Mouse (Mus musculus): ENCODE measurements around the gene Wbp1l. TPM values are rescaled to one million over a fixed set of nuclear protein-coding genes. Genes with fewer than 3 reads are reported as not detected.

Wbp1l gene
- total and polyA plus RNA-seq, 3 experiments: 31.9 to 52.9 (median 41.5) TPM

DNA sequence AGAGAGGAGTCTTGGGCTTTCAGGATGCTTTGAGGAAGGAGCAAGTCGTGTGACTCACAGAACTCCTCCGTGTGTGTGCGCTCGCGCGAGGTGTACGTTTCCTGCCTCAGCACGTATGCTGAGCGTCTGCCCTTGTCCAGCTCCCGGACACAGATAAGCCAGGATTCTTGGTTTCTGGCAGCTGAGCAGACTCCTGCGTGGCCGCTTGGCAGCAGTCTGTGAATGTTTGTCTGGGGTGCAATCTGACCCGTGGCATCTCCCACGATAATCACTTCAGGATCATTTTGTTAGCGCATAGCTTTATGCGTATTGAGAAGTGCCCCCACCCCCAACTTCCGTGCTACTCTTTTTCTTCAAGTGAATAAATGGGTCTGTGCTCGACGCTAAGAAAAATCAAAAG is 20.1 kb downstream of the Wbp1l start:
- H3K4me1 ChIP-seq (ENCODE audit: insufficient read depth, low read depth, low read length): peaks cover 11% of the 10 kb centered on the region; the same call in 1 of the 2 replicates
- H3K27me3 ChIP-seq (ENCODE audit: insufficient read depth, low read length): peaks cover 2% of the 10 kb centered on the region; the same call in 1 of the 2 replicates
- DNase-seq (ENCODE audit: low spot score): no peak
- H3K9me3 ChIP-seq (replicated peaks): no peaks in the 10 kb centered on the region
- peaks cover 99% of the 10 kb centered on the region for H3K36me3 ChIP-seq (replicated peaks)
- ATAC-seq (ENCODE audit: extremely low read depth, insufficient number of reproducible peaks, low FRiP score, poor library complexity, severe bottlenecking): no peak
- TF ChIP-seq GATA1 (IDR thresholded peaks at IDR 0.05; ENCODE audit: borderline replicate concordance, low read length) (no peak), GATA2 (IDR thresholded peaks at IDR 0.05; ENCODE audit: borderline replicate concordance, low read depth, low read length) (no peak), TAL1 (conservative IDR thresholded peaks at IDR 0.05; ENCODE audit: low read depth, low read length) (no peak), POLR2AphosphoS5 (IDR thresholded peaks at IDR 0.05; ENCODE audit: insufficient replicate concordance, low read depth, low read length) (no peak), CTCF (IDR thresholded peaks at IDR 0.05; ENCODE audit: low read depth, low read length) (no peak)
- no peak overlapping the region for H3K4me3 ChIP-seq (ENCODE audit: low read depth, low read length)

- Histone ChIP-seq H3K4me1 (ENCODE audit: insufficient read depth, low read depth, low read length) (peaks cover 7% of the 10 kb centered on the region; the same call in 1 of the 2 replicates), H3K36me3 (replicated peaks) (peaks cover 99% of the 10 kb centered on the region)
- no peak for ATAC-seq (ENCODE audit: extremely low read depth, insufficient number of reproducible peaks, low FRiP score, poor library complexity, severe bottlenecking)
Observed at GRCm38 (mm10) chr19:46619518-46619917, 20.6 kb downstream of the Wbp1l start.

GRCm38 (mm10) chr19:46620016-46620808 is 21.3 kb downstream of the Wbp1l start:
- Histone ChIP-seq H3K4me1 (ENCODE audit: insufficient read depth, low read depth, low read length) (peaks cover 4% of the 10 kb centered on the region; the same call in 1 of the 2 replicates), H3K9me3 (replicated peaks) (no peaks in the 10 kb centered on the region), H3K27me3 (ENCODE audit: insufficient read depth, low read length) (peaks cover 2% of the 10 kb centered on the region; the same call in 1 of the 2 replicates), H3K36me3 (replicated peaks) (peaks cover 99% of the 10 kb centered on the region), H3K4me3 (ENCODE audit: low read depth, low read length) (no peak overlapping the region)
- TF ChIP-seq GATA2 (IDR thresholded peaks at IDR 0.05; ENCODE audit: borderline replicate concordance, low read depth, low read length) (no peak), GATA1 (IDR thresholded peaks at IDR 0.05; ENCODE audit: borderline replicate concordance, low read length) (no peak), TAL1 (conservative IDR thresholded peaks at IDR 0.05; ENCODE audit: low read depth, low read length) (no peak), POLR2AphosphoS5 (IDR thresholded peaks at IDR 0.05; ENCODE audit: insufficient replicate concordance, low read depth, low read length) (no peak), CTCF (IDR thresholded peaks at IDR 0.05; ENCODE audit: low read depth, low read length) (no peak)
- DNase-seq (ENCODE audit: low spot score) (no peak), ATAC-seq (ENCODE audit: extremely low read depth, insufficient number of reproducible peaks, low FRiP score, poor library complexity, severe bottlenecking) (no peak)

More at GRCm38 (mm10) chr19:46619518-46619917, 20.6 kb downstream of the Wbp1l start:
- DNase-seq (ENCODE audit: low spot score): no peak
- Histone ChIP-seq H3K27me3 (ENCODE audit: insufficient read depth, low read length) (peaks cover 2% of the 10 kb centered on the region; the same call in 1 of the 2 replicates), H3K4me3 (ENCODE audit: low read depth, low read length) (no peak overlapping the region), H3K9me3 (replicated peaks) (no peaks in the 10 kb centered on the region)
- TF ChIP-seq POLR2AphosphoS5 (IDR thresholded peaks at IDR 0.05; ENCODE audit: insufficient replicate concordance, low read depth, low read length): no peak
- TF ChIP-seq GATA1 (IDR thresholded peaks at IDR 0.05; ENCODE audit: borderline replicate concordance, low read length): no peak
- TF ChIP-seq GATA2 (IDR thresholded peaks at IDR 0.05; ENCODE audit: borderline replicate concordance, low read depth, low read length): no peak
- no peak for TF ChIP-seq TAL1 (conservative IDR thresholded peaks at IDR 0.05; ENCODE audit: low read depth, low read length)
- TF ChIP-seq CTCF (IDR thresholded peaks at IDR 0.05; ENCODE audit: low read depth, low read length): no peak

DNA sequence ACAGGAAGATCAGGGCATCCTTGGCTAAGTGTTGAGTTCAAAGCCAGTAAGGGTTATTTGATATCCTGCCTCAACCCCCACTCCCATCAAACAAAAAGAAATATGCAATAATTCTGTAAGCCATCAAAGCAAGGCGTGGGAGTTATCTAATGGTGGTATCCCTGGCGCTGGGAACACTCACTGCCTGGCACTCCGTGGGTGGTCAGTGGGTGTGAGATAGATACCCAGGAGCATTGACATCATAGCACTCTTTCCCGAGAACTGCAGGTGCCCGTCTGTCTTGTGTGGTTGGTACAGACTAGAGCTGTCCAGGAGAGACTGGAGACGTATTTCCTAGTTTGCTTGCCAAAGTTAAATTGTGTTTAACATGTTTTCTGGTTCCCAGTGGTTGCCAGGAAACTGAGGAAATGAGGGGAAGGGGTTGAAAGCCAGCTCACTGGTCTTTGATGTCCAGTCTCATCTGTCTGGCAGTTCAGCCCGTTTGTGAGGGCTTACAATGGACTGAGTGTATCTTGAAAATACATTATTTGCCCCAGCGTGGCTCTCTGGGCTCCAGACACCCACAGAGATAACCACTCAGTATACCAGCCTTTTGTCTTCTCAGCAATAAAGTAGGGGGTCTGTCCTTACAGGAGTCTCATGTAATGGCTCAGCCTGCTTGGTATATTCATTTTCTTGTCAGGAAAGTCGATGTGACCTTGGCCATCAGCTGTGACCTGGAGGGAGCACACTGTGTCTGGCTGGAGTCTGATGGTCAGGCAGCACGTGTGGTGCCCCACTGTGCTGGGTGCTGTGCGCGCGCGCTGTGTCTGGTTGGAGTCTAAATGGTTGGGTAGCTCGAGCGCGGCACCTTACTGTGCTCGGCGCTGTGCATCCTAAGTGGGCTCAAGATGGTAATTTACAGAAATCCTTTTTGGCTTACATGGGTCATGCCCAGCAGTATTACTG is 22.6 kb downstream of the Wbp1l start:
- Histone ChIP-seq H3K4me3 (ENCODE audit: low read depth, low read length) (no peak overlapping the region), H3K9me3 (replicated peaks) (no peaks in the 10 kb centered on the region), H3K36me3 (replicated peaks) (peaks cover 94% of the 10 kb centered on the region), H3K27me3 (ENCODE audit: insufficient read depth, low read length) (peaks cover 2% of the 10 kb centered on the region; the same call in 1 of the 2 replicates), H3K4me1 (ENCODE audit: insufficient read depth, low read depth, low read length) (peaks cover 4% of the 10 kb centered on the region; the same call in 1 of the 2 replicates)
- DNase-seq (ENCODE audit: low spot score) (no peak), ATAC-seq (ENCODE audit: extremely low read depth, insufficient number of reproducible peaks, low FRiP score, poor library complexity, severe bottlenecking) (no peak)
- TF ChIP-seq GATA1 (IDR thresholded peaks at IDR 0.05; ENCODE audit: borderline replicate concordance, low read length): no peak
- TF ChIP-seq POLR2AphosphoS5 (IDR thresholded peaks at IDR 0.05; ENCODE audit: insufficient replicate concordance, low read depth, low read length): no peak
- TF ChIP-seq GATA2 (IDR thresholded peaks at IDR 0.05; ENCODE audit: borderline replicate concordance, low read depth, low read length): no peak

DNA sequence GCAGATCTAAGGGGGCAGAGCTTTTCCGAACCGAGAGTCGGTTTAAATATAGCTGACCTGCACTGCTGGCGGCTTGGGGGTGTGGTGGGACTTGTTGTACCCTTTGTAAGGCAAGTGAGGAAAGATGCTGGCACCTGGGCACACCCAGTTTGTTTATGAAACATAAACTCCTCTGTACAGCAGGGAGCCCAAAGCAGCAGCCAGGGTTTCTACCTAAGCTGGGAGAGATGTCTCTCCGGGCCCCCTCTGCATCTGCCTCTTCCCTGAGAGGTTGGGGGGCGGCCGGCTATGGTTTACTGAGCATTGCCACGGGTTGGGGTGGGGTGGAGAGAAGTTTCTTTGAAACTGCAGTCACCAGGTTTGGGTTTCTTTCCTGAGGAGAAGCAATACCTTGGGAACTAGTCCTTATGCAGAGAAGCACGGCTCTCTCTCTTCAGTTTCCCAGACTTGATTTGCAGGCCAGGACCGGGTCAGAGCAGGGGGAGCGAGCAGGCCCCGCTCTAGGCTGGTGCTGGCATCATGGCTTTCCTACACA is 23.8 kb downstream of the Wbp1l start:
- Histone ChIP-seq H3K4me1 (ENCODE audit: insufficient read depth, low read depth, low read length) (peaks cover 4% of the 10 kb centered on the region; the same call in 1 of the 2 replicates), H3K4me3 (ENCODE audit: low read depth, low read length) (no peak overlapping the region), H3K36me3 (replicated peaks) (peaks cover 91% of the 10 kb centered on the region), H3K27me3 (ENCODE audit: insufficient read depth, low read length) (peaks cover 2% of the 10 kb centered on the region; the same call in 1 of the 2 replicates), H3K9me3 (replicated peaks) (no peaks in the 10 kb centered on the region)
- DNase-seq (ENCODE audit: low spot score): no peak
- no peak for TF ChIP-seq GATA1 (IDR thresholded peaks at IDR 0.05; ENCODE audit: borderline replicate concordance, low read length)
- no peak for TF ChIP-seq CTCF (IDR thresholded peaks at IDR 0.05; ENCODE audit: low read depth, low read length)
- no peak for TF ChIP-seq GATA2 (IDR thresholded peaks at IDR 0.05; ENCODE audit: borderline replicate concordance, low read depth, low read length)
- TF ChIP-seq TAL1 (conservative IDR thresholded peaks at IDR 0.05; ENCODE audit: low read depth, low read length): no peak
- ATAC-seq (ENCODE audit: extremely low read depth, insufficient number of reproducible peaks, low FRiP score, poor library complexity, severe bottlenecking): no peak

Measured in G1E (cell line).